Mouse (Mus musculus) left cerebral cortex, adult 9 months (tissue): ENCODE results near the gene Ptpn12.
"Not testable (repeated sequence)": the region's sequence is repeated elsewhere in the genome, so short reads cannot be mapped to it uniquely, and the experiment has no call there.

Experiments
- DNase-seq, 2 experiments: peaks; one replicate each; pipeline ENCODE4 v3.0.0; 2022; ENCODE audit warnings: low spot score in 2 of 2

The Ptpn12 gene

GRCm38 (mm10) chr5:20951666-20952281 is 103.9 kb downstream of the Ptpn12 start:
- DNase-seq = peak; percentile 93 to 97

GRCm38 (mm10) chr5:20950855-20951650 is 104.7 kb downstream of the Ptpn12 start:
- DNase-seq = peak in 1 of 2 experiments; percentile 55

DNA sequence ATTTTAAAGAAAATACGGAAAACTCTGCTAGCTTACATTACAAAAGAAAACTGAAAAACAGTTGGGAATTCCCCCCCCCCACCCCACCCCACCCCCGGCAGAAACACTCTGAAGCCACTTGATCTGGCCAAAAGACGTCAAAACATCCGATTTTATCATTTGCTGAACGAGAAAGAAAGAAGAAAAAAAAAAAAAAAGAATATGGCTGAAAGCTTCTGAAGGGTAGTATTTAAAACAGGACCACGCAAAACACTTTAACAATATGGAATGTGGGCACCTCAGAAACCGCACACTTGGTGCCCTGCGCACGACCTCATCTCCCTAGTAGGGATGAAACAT is 105.2 kb downstream of the Ptpn12 start:
- DNase-seq = no peak

DNA sequence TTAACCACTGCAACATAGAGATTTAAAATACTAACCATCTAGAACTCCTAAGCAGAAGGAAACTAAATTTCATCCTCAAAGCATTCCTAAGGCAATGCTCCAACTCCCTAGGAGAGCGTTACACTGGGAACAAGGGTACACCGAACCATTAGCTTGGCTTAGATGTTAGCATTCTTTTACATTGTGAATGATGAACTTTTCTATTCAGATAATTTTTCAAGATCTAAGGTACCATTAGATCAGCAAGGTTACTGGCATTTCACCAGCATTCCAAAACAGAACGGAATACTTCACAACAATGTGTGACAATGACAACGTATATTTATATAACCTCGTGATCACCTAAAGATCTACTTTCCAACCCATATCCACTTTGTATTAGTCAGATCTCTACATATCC is 105.6 kb downstream of the Ptpn12 start:
- no peak for DNase-seq

DNA sequence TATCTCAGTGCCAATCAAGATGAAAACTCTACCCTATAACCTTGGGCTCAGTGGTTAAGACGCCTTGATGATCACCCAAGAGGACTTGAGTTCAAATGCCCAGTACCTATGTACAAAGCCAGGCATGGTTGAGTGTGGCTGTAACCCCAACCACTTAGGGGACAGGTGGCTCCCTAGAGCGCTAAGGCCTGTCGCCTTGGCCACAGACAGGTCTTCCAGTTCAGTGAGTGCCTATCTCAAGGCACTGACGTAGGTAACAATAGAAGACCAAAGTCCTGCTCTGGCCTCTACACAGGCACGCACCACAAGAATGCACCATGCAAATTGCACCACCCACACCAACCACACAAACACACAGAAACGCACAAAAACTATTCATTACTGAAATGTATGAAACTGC is 108.8 kb downstream of the Ptpn12 start:
- DNase-seq = no peak

DNA sequence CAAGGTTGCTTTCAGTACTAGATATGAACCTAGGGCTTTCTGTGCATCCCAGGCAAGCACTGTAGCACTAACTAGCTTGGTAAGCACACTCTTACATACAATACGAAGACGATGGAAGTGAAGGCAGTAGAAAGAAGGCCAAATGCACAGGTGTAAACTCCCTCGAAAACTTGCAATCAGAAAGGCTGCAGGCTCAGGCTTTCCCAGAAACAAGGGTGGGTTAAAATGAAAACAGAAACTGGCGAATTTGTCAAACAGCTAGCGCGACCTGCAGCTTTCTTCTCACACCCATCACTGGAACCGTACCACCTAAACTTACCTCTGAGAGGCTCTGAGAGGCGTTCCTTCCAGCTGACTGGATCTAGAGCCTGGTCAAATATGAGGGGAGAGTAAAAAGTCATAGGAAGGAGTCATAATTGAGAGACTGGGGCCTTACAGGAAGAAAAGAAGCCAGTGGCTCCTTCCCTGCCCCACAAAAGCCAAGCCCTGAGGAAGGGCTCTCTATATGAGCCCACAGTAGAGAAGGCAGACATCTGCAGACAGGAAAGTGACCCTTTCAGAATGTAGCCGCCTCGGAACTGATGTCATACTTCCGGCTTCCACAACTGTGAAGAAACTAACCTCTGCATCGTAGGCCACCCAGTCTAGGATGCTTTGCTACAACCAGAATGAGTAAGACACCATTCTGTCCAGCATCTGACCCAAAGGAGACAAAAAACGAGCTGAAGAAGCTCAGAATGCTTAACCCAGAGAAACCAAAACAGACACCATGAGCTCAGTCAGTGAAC is 110.6 kb downstream of the Ptpn12 start:
- no peak for DNase-seq

GRCm38 (mm10) chr5:20943791-20944190 is 111.9 kb downstream of the Ptpn12 start:
- not testable (repeated sequence) for DNase-seq

DNA sequence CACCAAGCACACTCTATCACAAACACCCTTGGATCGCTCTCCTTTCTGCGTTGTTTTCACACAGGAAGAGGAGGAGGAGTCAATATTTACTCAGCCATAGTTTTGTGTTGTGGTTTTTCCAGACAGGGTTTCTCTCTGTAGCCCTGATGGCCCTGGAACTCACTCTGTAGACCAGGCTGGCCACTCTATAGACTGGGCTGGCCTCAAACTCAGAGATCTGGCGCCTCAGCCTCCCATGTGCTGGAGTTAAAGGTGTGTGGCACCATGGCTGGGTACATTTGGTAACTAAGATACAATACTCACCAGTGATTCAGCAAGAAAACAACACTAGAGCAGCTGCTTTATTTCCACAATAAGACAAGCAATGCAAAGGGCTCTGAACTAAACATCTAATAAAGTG is 113.2 kb downstream of the Ptpn12 start:
- DNase-seq = no peak

DNA sequence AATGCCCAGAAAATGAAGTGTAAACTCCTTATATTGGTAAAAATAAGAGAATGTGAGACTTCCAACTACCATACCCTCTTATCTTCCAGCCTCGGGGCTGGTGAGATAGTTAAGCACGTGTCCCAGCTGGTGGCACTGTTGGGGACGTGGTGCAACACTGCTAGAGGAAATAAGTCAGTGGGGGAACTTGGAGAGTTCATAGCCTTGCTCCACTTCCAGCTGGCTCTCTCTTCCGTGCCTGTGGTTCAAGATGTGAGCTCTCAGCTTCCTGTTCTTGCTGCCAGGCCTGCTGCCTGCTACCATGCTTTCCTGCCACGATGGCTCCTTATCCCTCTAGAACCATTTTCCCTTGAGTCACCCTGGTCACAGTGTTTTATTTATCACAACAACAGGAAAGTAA is 114.5 kb downstream of the Ptpn12 start:
- DNase-seq = no peak

GRCm38 (mm10) chr5:20940696-20941095 is 115.0 kb downstream of the Ptpn12 start:
- no peak for DNase-seq

GRCm38 (mm10) chr5:20940040-20940571 is 115.6 kb downstream of the Ptpn12 start:
- DNase-seq = no peak

DNA sequence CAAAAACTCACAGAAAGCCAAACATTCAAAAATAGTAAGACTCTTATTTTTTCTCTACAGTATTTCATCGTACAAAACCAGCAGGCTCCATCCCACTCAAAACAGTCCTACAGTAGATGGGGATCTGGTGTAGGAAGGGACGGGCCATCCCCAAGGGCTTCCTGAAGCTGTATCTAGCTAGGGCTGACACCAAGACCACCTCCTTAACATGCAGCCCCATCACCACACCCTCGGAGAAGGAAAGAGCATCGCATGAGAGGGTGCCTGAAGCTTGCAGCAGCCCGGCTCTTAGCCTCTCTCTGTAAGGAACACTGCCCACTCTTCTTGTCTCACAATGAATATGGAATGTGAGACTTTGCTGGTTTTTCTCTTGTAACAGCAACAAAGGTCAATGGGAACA is 117.2 kb downstream of the Ptpn12 start:
- DNase-seq = no peak
